Mouse (Mus musculus): ENCODE measurements at regions not wholly inside any gene's neighbourhood (a gene's known extent, or its start where the extent isn't known, plus 50 kb on each side); places are given as distances from the start of the nearest gene placed in this dataset.
A peak's percentile ranks its signal among the peaks of the same experiment; 100 is the strongest.
"Not testable (repeated sequence)": the region's sequence is repeated elsewhere in the genome, so short reads cannot be mapped to it uniquely, and the experiment has no call there.

GRCm38 (mm10) chr4:89621260-89621659 lies 58.0 kb upstream of the Dmrta1 start:
- no peak for DNase-seq

- DNase-seq: no peak
These were observed 74.5 kb upstream of the Dmrta1 start for GRCm38 (mm10) chr4:89604721-89605120.

- peak; percentile 2 for DNase-seq
These were observed 103.7 kb upstream of the Dmrta1 start for GRCm38 (mm10) chr4:89575529-89575928.

- no peak for DNase-seq
These were observed 124.3 kb upstream of the Dmrta1 start for GRCm38 (mm10) chr4:89554711-89555466.

DNA sequence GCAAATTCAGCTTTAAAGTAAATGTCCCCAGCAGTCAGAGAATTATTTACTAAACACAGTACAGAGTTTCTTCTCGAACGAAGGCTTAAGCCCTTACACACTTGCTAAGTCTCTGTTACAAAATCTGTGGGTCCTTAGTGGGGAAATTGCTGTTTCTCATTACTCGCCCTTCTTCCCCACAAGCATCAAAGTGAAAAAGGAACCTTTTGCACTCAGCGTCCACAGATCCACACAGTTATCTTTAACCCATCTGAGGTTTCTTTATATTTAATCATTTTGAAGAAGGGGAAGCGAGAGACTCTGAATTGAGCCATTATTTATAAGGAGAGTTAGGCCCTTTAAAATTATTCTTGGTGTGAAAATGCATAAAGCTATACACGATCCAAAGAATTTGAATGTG lies 126.7 kb upstream of the Dmrta1 start:
- no peak for DNase-seq

- DNase-seq: no peak
These were observed 128.7 kb upstream of the Dmrta1 start for GRCm38 (mm10) chr4:89550515-89550914.

DNA sequence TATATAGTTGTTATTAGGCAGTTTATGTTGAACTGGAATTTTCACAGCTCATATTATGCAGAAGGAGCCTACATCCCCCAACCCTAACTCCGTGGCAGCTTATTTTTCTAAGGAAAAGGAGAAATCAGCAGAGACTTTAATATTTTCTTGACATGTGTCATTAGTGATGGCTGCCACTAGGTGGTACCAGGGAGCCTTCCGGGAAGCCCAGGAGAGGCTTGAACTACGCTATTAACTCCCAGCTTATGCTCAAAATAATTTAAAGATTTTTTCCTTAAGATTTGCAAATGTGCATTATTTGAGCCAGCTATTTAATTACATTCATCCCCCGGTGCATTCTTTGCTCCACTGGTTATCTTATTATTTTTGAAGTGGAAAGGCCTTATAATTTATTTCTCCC lies 146.8 kb upstream of the Dmrta1 start:
- DNase-seq: no peak

GRCm38 (mm10) chr4:89530050-89530911 lies 149.0 kb upstream of the Dmrta1 start:
- DNase-seq: no peak

- no peak for DNase-seq
These were observed 151.3 kb upstream of the Dmrta1 start for GRCm38 (mm10) chr4:89527966-89528365.

- no peak for DNase-seq
These were observed 151.9 kb upstream of the Dmrta1 start for GRCm38 (mm10) chr4:89527326-89527725.

DNA sequence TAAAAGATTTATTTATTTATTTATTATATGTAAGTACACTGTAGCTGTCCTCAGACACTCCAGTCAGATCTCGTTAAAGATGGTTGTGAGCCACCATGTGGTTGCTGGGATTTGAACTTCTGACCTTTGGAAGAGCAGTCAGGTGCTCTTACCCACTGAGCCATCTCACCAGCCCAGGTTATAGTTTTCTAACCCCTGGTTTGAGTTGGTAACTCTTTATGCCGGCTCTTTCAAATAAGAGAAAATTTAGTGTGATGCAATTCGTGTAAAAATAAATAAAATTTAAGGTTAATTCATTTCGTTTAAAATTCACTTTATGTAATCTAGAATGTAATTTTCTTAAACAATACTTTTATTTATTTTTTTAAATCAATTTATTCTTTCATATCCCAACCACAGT lies 153.7 kb upstream of the Dmrta1 start:
- DNase-seq: not testable (repeated sequence)

DNA sequence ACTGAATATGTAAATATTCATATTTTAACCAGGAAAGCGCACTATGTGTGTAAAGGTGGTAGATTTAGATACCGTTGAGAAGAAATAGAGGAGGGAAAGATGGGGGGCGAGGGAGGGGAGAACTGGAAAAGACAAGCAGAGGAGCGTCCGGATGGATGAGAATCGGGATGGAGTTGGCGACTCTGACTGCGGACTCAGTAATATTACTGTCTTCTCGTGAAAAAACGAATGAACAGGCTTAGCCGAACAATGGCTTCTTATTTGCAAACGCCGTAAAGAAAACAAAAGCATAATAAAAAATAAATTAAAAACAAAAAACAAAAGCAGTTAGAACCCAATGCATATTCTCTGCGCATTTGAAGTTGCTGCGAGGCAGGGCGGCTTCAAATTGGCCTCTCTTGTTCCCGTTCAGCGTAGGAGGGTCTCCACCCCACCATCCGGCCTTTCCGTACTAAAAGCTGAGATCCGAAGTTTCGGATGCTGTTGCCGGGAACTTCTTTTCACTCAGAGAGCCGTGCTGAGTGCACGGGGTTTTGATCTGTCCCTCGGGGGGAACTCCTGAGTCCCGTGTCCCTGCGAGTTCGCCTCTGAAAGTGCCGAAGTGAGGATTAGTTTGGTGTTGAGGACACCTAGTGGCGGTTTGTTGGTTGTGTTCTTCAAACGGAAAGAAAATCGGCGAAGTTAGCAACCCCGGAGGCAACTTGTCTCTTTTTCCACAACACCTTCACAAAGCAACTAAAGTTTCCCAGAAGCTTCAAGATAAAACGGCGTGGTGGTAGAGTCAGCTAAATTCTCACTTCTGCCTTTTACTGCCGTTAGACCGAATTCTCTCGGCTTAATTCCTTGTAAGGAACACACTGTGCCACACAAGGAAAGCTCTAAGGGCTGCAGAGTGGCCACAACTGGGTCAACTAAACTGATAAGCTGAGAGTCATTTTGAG lies 154.7 kb upstream of the Dmrta1 start:
- peak; percentile 17 for DNase-seq

GRCm38 (mm10) chr4:89523423-89524259 lies 155.6 kb upstream of the Dmrta1 start:
- DNase-seq: no peak

- DNase-seq: no peak
These were observed 161.2 kb upstream of the Dmrta1 start for GRCm38 (mm10) chr4:89518027-89518426.

DNA sequence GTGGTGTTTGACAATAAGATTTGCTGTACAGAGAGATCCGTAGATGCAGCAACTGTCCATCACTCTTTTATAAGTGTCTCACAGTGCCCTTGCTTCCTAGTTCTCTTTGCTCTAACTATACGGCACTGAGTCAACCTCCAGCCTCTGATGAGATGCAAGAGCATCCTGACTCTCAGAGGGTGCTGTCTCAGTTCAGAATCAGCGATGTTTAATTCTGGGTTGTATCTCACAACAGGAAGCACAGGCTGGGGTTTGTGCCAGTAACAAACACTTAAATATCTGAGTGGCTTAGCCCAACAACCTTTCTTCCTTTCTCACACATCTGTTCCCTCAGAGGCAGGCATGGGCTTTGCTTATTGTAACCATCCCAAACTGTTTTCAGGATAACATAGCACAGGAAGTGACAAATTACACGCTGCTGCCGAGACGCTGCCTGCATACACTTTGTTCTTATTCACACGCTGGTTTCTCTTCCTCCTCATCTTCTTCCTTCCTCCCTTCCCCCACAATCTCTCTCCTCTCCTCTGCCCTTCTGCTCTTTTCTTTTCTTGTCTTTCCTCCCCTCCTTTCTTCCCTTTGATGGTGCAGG lies 163.3 kb upstream of the Dmrta1 start:
- no peak for DNase-seq

- no peak for DNase-seq
These were observed 164.3 kb upstream of the Dmrta1 start for GRCm38 (mm10) chr4:89514981-89515380.

DNA sequence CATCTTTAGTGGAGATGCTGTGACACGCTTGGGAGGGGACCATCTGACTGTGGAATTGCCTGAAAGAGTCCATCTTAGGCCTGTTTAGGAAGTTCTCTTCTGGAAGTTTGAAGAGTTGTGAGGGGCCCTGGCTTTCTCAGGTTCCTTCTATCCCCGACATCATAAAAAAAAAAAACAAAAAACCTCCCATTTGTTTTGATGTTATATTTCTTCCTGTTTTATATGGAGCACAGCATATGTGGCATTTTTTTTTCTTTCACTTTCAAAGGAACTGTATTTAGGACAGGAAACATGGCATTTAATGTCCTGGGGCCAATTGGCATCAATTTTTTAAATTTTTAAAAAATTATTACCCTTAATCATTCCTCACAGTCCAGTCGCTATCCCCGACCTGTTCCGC lies 168.6 kb upstream of the Dmrta1 start:
- DNase-seq: no peak

DNA sequence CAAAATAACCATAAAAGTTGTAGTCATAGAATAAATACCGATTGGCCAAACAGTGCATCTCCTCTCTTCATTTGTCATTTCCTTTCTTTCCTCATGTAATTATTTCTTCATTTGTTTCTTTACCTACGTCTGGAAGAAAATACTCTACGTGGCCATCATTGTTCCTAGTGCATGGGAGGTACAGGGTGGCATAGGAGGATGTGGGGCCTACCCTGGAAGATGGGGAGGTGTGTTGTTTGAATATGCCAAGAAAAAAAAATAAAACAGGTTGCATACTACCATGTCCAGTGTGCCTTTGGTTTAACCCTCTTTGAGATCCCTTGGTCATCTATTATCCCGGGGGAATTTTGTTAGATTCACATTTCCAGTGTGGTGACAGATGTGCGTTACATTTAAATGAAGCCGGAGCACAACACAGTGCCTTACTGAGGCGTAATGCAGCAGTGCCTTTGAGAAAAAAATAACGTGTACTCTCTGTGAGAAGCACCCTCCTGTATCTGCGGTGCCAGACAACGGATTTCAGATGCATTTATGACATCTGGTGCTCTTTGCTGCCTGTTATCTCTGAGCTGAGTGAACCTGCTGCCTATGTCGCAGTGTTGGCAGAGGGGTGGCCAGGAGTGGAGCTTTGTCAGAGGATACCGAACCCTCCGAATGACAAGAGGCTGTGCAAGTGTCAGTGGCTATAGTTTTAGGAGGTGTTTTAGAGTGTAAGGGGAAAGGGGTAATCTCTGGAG lies 169.4 kb upstream of the Dmrta1 start:
- DNase-seq: no peak

DNA sequence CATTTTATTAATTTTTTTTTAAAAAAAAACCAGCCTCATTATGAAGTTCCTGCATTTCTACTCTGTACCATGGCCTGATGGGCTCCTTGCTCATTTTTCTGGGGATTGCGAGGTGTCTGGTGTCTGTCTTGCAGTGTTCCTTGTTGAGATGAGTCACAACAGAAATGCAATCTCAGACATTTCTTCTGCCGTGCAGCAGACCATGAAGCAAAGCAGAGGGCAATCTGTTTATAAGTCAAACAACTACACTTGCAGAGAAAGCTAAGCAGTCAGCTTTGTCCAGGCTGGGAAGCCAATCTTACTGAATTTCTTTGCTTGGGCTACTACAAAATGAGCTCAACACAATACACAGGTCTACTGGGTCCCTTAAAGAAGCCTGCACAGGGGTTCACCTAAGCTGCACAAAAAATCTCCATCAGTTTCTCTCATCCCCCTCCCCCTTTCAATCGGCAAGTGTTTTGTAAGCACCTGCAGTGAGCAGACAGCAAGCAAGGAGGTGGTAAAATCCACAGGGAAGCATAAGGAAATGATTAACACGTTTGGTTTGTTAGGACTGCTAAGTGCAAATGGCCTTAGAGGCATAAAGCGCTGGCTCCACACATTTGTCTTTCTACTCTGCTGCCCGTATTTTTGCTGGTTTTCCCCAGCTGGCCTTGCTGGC lies 171.0 kb upstream of the Dmrta1 start:
- DNase-seq: no peak

- no peak for DNase-seq
These were observed 173.8 kb upstream of the Dmrta1 start for GRCm38 (mm10) chr4:89505368-89505819.
